ENCODE assay signal across 18 mouse cellular contexts in genomic region chr11:77009069-77010025, GRCm38 (mm10). TPM values are rescaled to one million over a fixed set of nuclear protein-coding genes. Genes with fewer than 3 reads are reported as not detected.
A peak's percentile ranks its signal among the peaks of the same experiment; 100 is the strongest.
DNase-seq lines count a peak whose midpoint lies in the region; ATAC-seq and TF ChIP-seq lines count a peak whose summit lies in the region.
"Had no signal": no experiment of that assay in that cellular context is flagged by ENCODE, and none has a peak within 500 bp of the region (broad histone marks: within the 10 kb centered on the region; RNA-seq: fewer than 3 reads in every experiment).

No protein-coding gene starts in this region.

- WGBS in intestine, embryonic 14.5 days = 58% methylated on average over 16 of the region's 16 CpGs
- 32% methylated on average over 16 of the region's 16 CpGs for WGBS in intestine, postnatal 0 days
- 67% methylated on average over 16 of the region's 16 CpGs for WGBS in kidney, postnatal 0 days
- WGBS in stomach, embryonic 16.5 days = 49% methylated on average over 16 of the region's 16 CpGs
- 79% methylated on average over 16 of the region's 16 CpGs for WGBS in midbrain, embryonic 13.5 days
- WGBS in lung, postnatal 0 days = 55% methylated on average over 16 of the region's 16 CpGs

- ATAC-seq in intestine, embryonic 14.5 days (replicated peaks; ENCODE audit: low FRiP score, low TSS enrichment, low read depth) = 0 out of 2 replicates have a peak, but pooled peaks have one; percentile 32
- peak; percentile 72 for ATAC-seq in intestine, postnatal 0 days
- ATAC-seq in kidney, postnatal 0 days (replicated peaks; ENCODE audit: low FRiP score, low read depth) = no peak
- ATAC-seq in stomach, embryonic 16.5 days (ENCODE audit: insufficient read depth, low FRiP score) = 0 out of 2 replicates have a peak, but pooled peaks have one; percentile 37
- ATAC-seq in midbrain, embryonic 13.5 days = no peak
- ATAC-seq in lung, postnatal 0 days = no peak
- ATAC-seq: forebrain, postnatal 0 days; inflammation-experienced regulatory T-cells, adult 6 months had no signal

- no peak overlapping the region for H3K4me3 ChIP-seq in intestine, embryonic 14.5 days (ENCODE audit: low read depth, low read length)
- H3K4me3 ChIP-seq in intestine, postnatal 0 days (ENCODE audit: low read depth, low read length) = peak overlapping the region; percentile 20; the same call in 1 of the 2 replicates
- H3K4me3 ChIP-seq in kidney, postnatal 0 days (replicated peaks; ENCODE audit: low read depth, low read length) = no peak overlapping the region
- no peak overlapping the region for H3K4me3 ChIP-seq in stomach, embryonic 16.5 days (replicated peaks; ENCODE audit: low read length)
- no peak overlapping the region for H3K4me3 ChIP-seq in midbrain, embryonic 13.5 days (replicated peaks)
- no peak overlapping the region for H3K4me3 ChIP-seq in lung, postnatal 0 days (ENCODE audit: low read depth, low read length)
- H3K4me3 ChIP-seq: embryonic facial prominence, embryonic 13.5 days; hindbrain, embryonic 13.5 days; liver, embryonic 13.5 days; midbrain, embryonic 12.5 days; neural tube, embryonic 13.5 days had no signal

- H3K4me1 ChIP-seq in intestine, embryonic 14.5 days (replicated peaks; ENCODE audit: control insufficient read depth, insufficient read depth, low read length) = no peaks in the 10 kb centered on the region
- no peaks in the 10 kb centered on the region for H3K4me1 ChIP-seq in intestine, postnatal 0 days (replicated peaks; ENCODE audit: control insufficient read depth, insufficient read depth, low read length)
- no peaks in the 10 kb centered on the region for H3K4me1 ChIP-seq in kidney, postnatal 0 days (replicated peaks; ENCODE audit: insufficient read depth, low read length)
- H3K4me1 ChIP-seq in stomach, embryonic 16.5 days (ENCODE audit: control insufficient read depth, insufficient read depth, low read length) = no peaks in the 10 kb centered on the region
- 0 out of 2 replicates have a peak, but pooled peaks cover 2% of the 10 kb centered on the region for H3K4me1 ChIP-seq in midbrain, embryonic 13.5 days (replicated peaks)
- H3K4me1 ChIP-seq in lung, postnatal 0 days (ENCODE audit: insufficient read depth, low read depth, low read length) = no peaks in the 10 kb centered on the region
- H3K4me1 ChIP-seq: hindbrain, embryonic 13.5 days; midbrain, embryonic 12.5 days; neural tube, embryonic 13.5 days had no signal

- H3K27ac ChIP-seq in intestine, embryonic 14.5 days (ENCODE audit: low read depth) = peak overlapping the region; percentile 43; the same call in 1 of the 2 replicates
- H3K27ac ChIP-seq in intestine, postnatal 0 days (ENCODE audit: low read depth, low read length) = peak overlapping the region; percentile 76
- 0 out of 2 replicates have a peak overlapping the region, but pooled peaks have one; percentile 9 for H3K27ac ChIP-seq in kidney, postnatal 0 days
- H3K27ac ChIP-seq in stomach, embryonic 16.5 days (ENCODE audit: low read length) = no peak overlapping the region
- H3K27ac ChIP-seq in midbrain, embryonic 13.5 days = no peak overlapping the region
- no peak overlapping the region for H3K27ac ChIP-seq in lung, postnatal 0 days (ENCODE audit: low read length)
- H3K27ac ChIP-seq: embryonic facial prominence, embryonic 13.5 days; hindbrain, embryonic 13.5 days; liver, embryonic 13.5 days; midbrain, embryonic 12.5 days; neural tube, embryonic 13.5 days had no signal

- H3K9me3 ChIP-seq in intestine, embryonic 14.5 days (ENCODE audit: control insufficient read depth, low read length) = no peaks in the 10 kb centered on the region
- H3K9me3 ChIP-seq in intestine, postnatal 0 days (ENCODE audit: control insufficient read depth) = no peaks in the 10 kb centered on the region
- no peaks in the 10 kb centered on the region for H3K9me3 ChIP-seq in kidney, postnatal 0 days (replicated peaks; ENCODE audit: low read length)
- H3K9me3 ChIP-seq in stomach, embryonic 16.5 days (replicated peaks; ENCODE audit: control insufficient read depth, low read length) = no peaks in the 10 kb centered on the region
- no peaks in the 10 kb centered on the region for H3K9me3 ChIP-seq in midbrain, embryonic 13.5 days
- no peaks in the 10 kb centered on the region for H3K9me3 ChIP-seq in lung, postnatal 0 days (ENCODE audit: low read length)
- H3K9me3 ChIP-seq: embryonic facial prominence, embryonic 13.5 days; hindbrain, embryonic 13.5 days; liver, embryonic 13.5 days; midbrain, embryonic 12.5 days; neural tube, embryonic 13.5 days had no signal

- DNase-seq in intestine, embryonic 14.5 days (ENCODE audit: low spot score) = peak; percentile 60
- no peak for DNase-seq in kidney, postnatal 0 days (ENCODE audit: low spot score)
- no peak for DNase-seq in layer of hippocampus, postnatal 10 days (ENCODE audit: low spot score in 2 of 2)
- no peak for DNase-seq in lung, postnatal 0 days (ENCODE audit: low spot score)
- DNase-seq: cerebellum, adult 2 months; forebrain, postnatal 0 days; liver, embryonic 13.5 days; lung, embryonic 14.5 days; lung, postnatal 4 days; right cerebral cortex, adult 18-20 months had no signal

- H3K36me3 ChIP-seq in intestine, embryonic 14.5 days (ENCODE audit: control insufficient read depth, insufficient read depth, low read length) = no peaks in the 10 kb centered on the region
- peaks cover 5% of the 10 kb centered on the region; the same call in 1 of the 2 replicates for H3K36me3 ChIP-seq in intestine, postnatal 0 days (ENCODE audit: control insufficient read depth, insufficient read depth)
- no peaks in the 10 kb centered on the region for H3K36me3 ChIP-seq in kidney, postnatal 0 days (ENCODE audit: insufficient read depth, low read length)
- H3K36me3 ChIP-seq in stomach, embryonic 16.5 days (ENCODE audit: control insufficient read depth, insufficient read depth, low read length) = no peaks in the 10 kb centered on the region
- no peaks in the 10 kb centered on the region for H3K36me3 ChIP-seq in midbrain, embryonic 13.5 days
- no peaks in the 10 kb centered on the region for H3K36me3 ChIP-seq in lung, postnatal 0 days (ENCODE audit: insufficient read depth, low read length)
- H3K36me3 ChIP-seq: embryonic facial prominence, embryonic 13.5 days; hindbrain, embryonic 13.5 days; liver, embryonic 13.5 days; midbrain, embryonic 12.5 days; neural tube, embryonic 13.5 days had no signal

- TF ChIP-seq CTCF in intestine, postnatal 0 days (IDR thresholded peaks at IDR 0.05; ENCODE audit: low read depth) = no peak
- TF ChIP-seq CTCF in kidney, postnatal 0 days (IDR thresholded peaks at IDR 0.05; ENCODE audit: low read depth) = no peak
- no peak for TF ChIP-seq CTCF in lung, postnatal 0 days (IDR thresholded peaks at IDR 0.05)

- peak overlapping the region; percentile 33 for H3K4me2 ChIP-seq in intestine, embryonic 14.5 days (ENCODE audit: low read length)
- peak overlapping the region; percentile 56 for H3K4me2 ChIP-seq in intestine, postnatal 0 days (replicated peaks; ENCODE audit: low read depth)
- no peak overlapping the region for H3K4me2 ChIP-seq in kidney, postnatal 0 days (ENCODE audit: low read length)
- no peak overlapping the region for H3K4me2 ChIP-seq in stomach, embryonic 16.5 days (ENCODE audit: low read depth, low read length)
- H3K4me2 ChIP-seq in midbrain, embryonic 13.5 days (replicated peaks) = no peak overlapping the region
- no peak overlapping the region for H3K4me2 ChIP-seq in lung, postnatal 0 days (replicated peaks; ENCODE audit: low read depth, low read length)
- H3K4me2 ChIP-seq: embryonic facial prominence, embryonic 13.5 days; hindbrain, embryonic 13.5 days; liver, embryonic 13.5 days; lung, embryonic 14.5 days; midbrain, embryonic 12.5 days; neural tube, embryonic 13.5 days had no signal

- H3K9ac ChIP-seq in intestine, embryonic 14.5 days (ENCODE audit: low read length) = no peak overlapping the region
- H3K9ac ChIP-seq in intestine, postnatal 0 days (ENCODE audit: low read depth, low read length) = peak overlapping the region; percentile 28
- H3K9ac ChIP-seq in kidney, postnatal 0 days (ENCODE audit: low read depth, low read length) = no peak overlapping the region
- no peak overlapping the region for H3K9ac ChIP-seq in stomach, embryonic 16.5 days (ENCODE audit: low read length)
- no peak overlapping the region for H3K9ac ChIP-seq in midbrain, embryonic 13.5 days (replicated peaks)
- no peak overlapping the region for H3K9ac ChIP-seq in lung, postnatal 0 days (replicated peaks; ENCODE audit: low read depth)
- H3K9ac ChIP-seq: embryonic facial prominence, embryonic 13.5 days; forebrain, postnatal 0 days; hindbrain, embryonic 13.5 days; liver, embryonic 13.5 days; lung, embryonic 14.5 days; midbrain, embryonic 12.5 days; neural tube, embryonic 13.5 days had no signal

- TF ChIP-seq EP300 in lung, postnatal 0 days (IDR thresholded peaks at IDR 0.05) = no peak

- H3K27me3 ChIP-seq in intestine, embryonic 14.5 days (replicated peaks; ENCODE audit: control insufficient read depth, insufficient read depth, low read length) = no peaks in the 10 kb centered on the region
- no peaks in the 10 kb centered on the region for H3K27me3 ChIP-seq in intestine, postnatal 0 days (replicated peaks; ENCODE audit: control insufficient read depth, insufficient read depth, low read length)
- no peaks in the 10 kb centered on the region for H3K27me3 ChIP-seq in kidney, postnatal 0 days (ENCODE audit: insufficient read depth, low read length)
- no peaks in the 10 kb centered on the region for H3K27me3 ChIP-seq in stomach, embryonic 16.5 days (ENCODE audit: control insufficient read depth, insufficient read depth, low read length)
- no peaks in the 10 kb centered on the region for H3K27me3 ChIP-seq in midbrain, embryonic 13.5 days
- no peaks in the 10 kb centered on the region for H3K27me3 ChIP-seq in lung, postnatal 0 days (replicated peaks; ENCODE audit: insufficient read depth, low read length)
- H3K27me3 ChIP-seq: neural tube, embryonic 13.5 days had no signal

RNA-seq across cellular contexts. Expression of gene Slc6a4, which starts 10.9 kb away (rescaled TPM):
- 6.8 and 7.0 TPM in 2 replicates for polyA plus RNA-seq in intestine, embryonic 14.5 days (2014; fragmentation: Nextera tagmentation; extraction: Ambion mirVana)
- 21.1 and 21.2 TPM in 2 replicates for polyA plus RNA-seq in intestine, postnatal 0 days (2015; fragmentation: Nextera tagmentation; extraction: Ambion mirVana)
- 3.3 and 3.4 TPM in 2 replicates for polyA plus RNA-seq in kidney, postnatal 0 days (2015; fragmentation: Nextera tagmentation; extraction: Ambion mirVana)
- polyA plus RNA-seq in stomach, embryonic 16.5 days (2015; fragmentation: Nextera tagmentation; extraction: Ambion mirVana) = 2.3 and 3.0 TPM in 2 replicates
- 2.0 and 7.0 TPM in 2 replicates for polyA plus RNA-seq in midbrain, embryonic 13.5 days (2015; fragmentation: Nextera tagmentation; extraction: Ambion mirVana)
- total RNA-seq in layer of hippocampus, postnatal 10 days (2021) = under 1 TPM in 1 of 2 experiments, not detected in 1; 0.53 TPM
- 1.8 and 2.4 TPM in 2 replicates for polyA plus RNA-seq in lung, postnatal 0 days (2015; fragmentation: Nextera tagmentation; extraction: Ambion mirVana)
- polyA plus RNA-seq: inflammation-experienced regulatory T-cells, adult 6 months had no signal

Comparison
In these comparisons a context has a peak if more than half of its experiments do, and no peak if none do; other contexts are left out.
1. ATAC-seq: peak in intestine, embryonic 14.5 days (single experiment), intestine, postnatal 0 days (single experiment) and stomach, embryonic 16.5 days (single experiment); none in kidney, postnatal 0 days (single experiment), midbrain, embryonic 13.5 days (single experiment) and lung, postnatal 0 days (single experiment).
2. H3K27ac ChIP-seq: peak in intestine, embryonic 14.5 days (single experiment), intestine, postnatal 0 days (single experiment) and kidney, postnatal 0 days (single experiment); none in stomach, embryonic 16.5 days (single experiment), midbrain, embryonic 13.5 days (single experiment) and lung, postnatal 0 days (single experiment).
3. H3K4me2 ChIP-seq: peak in intestine, embryonic 14.5 days (single experiment) and intestine, postnatal 0 days (single experiment); none in kidney, postnatal 0 days (single experiment), stomach, embryonic 16.5 days (single experiment), midbrain, embryonic 13.5 days (single experiment) and lung, postnatal 0 days (single experiment).